Mouse (Mus musculus) retina, embryonic 14.5 days (tissue): ENCODE measurements around the gene Erap1.
A peak's percentile ranks its signal among the peaks of the same experiment; 100 is the strongest.
"Not testable (repeated sequence)": the region's sequence is repeated elsewhere in the genome, so short reads cannot be mapped to it uniquely, and the experiment has no call there.

ENCODE experiments used
- DNase-seq: peaks from one replicate; pipeline ENCODE4 v3.0.0-alpha.2; 2015; ENCODE audit warnings: low spot score

The Erap1 gene

GRCm38 (mm10) chr13:74638793-74639711 lies at the start of gene Erap1:
Erap1 (plus strand) TSS chr13:74639568.
- peak; percentile 79 for DNase-seq

GRCm38 (mm10) chr13:74591401-74591821 lies 48.0 kb upstream of the Erap1 start:
- not testable (repeated sequence) for DNase-seq

- DNase-seq: not testable (repeated sequence)
Measured at GRCm38 (mm10) chr13:74591828-74592227, 47.5 kb upstream of the Erap1 start.

- not testable (repeated sequence) for DNase-seq
Measured at GRCm38 (mm10) chr13:74597022-74597421, 42.3 kb upstream of the Erap1 start.

- not testable (repeated sequence) for DNase-seq
Measured at GRCm38 (mm10) chr13:74601776-74602175, 37.6 kb upstream of the Erap1 start.

GRCm38 (mm10) chr13:74617163-74618019 lies 22.0 kb upstream of the Erap1 start:
- DNase-seq: peak; percentile 81

- no peak for DNase-seq
Measured at GRCm38 (mm10) chr13:74632327-74632726, 7.0 kb upstream of the Erap1 start.

GRCm38 (mm10) chr13:74632857-74633256 lies 6.5 kb upstream of the Erap1 start:
- no peak for DNase-seq

- DNase-seq: peak; percentile 75
Measured at GRCm38 (mm10) chr13:74639712-74640522, 549 bp downstream of the Erap1 start.

GRCm38 (mm10) chr13:74640523-74640920 lies 1.2 kb downstream of the Erap1 start:
- DNase-seq: not testable (repeated sequence)

- no peak for DNase-seq
Measured at GRCm38 (mm10) chr13:74695497-74696193, 56.3 kb downstream of the Erap1 start.

GRCm38 (mm10) chr13:74696225-74696624 lies 56.9 kb downstream of the Erap1 start:
- no peak for DNase-seq

GRCm38 (mm10) chr13:74719002-74719401 lies 79.6 kb downstream of the Erap1 start:
- DNase-seq: no peak

GRCm38 (mm10) chr13:74733726-74734125 lies 94.4 kb downstream of the Erap1 start:
- no peak for DNase-seq

GRCm38 (mm10) chr13:74735834-74736233 lies 96.5 kb downstream of the Erap1 start:
- no peak for DNase-seq

GRCm38 (mm10) chr13:74736396-74736795 lies 97.0 kb downstream of the Erap1 start:
- DNase-seq: no peak
